Comparison of ENCODE assay signal across 11 mouse cellular contexts in genomic region chr19:53741902-53742301, GRCm38 (mm10).
DNase-seq lines count a peak whose midpoint lies in the region; ATAC-seq lines count a peak whose summit lies in the region.
"Had no signal": no experiment of that assay in that cellular context is flagged by ENCODE, and none has a peak within 500 bp of the region (broad histone marks: within the 10 kb centered on the region; RNA-seq: fewer than 3 reads in every experiment).

No protein-coding gene starts in this region.

- no peak overlapping the region for H3K9ac ChIP-seq in hindbrain, embryonic 14.5 days
- H3K9ac ChIP-seq in hindbrain, embryonic 12.5 days: no peak overlapping the region
- no peak overlapping the region for H3K9ac ChIP-seq in midbrain, embryonic 14.5 days (replicated peaks; ENCODE audit: low read length)
- H3K9ac ChIP-seq in midbrain, embryonic 15.5 days: no peak overlapping the region
- H3K9ac ChIP-seq: embryonic facial prominence, embryonic 15.5 days had no signal

- no peak overlapping the region for H3K27ac ChIP-seq in hindbrain, embryonic 14.5 days
- no peak overlapping the region for H3K27ac ChIP-seq in hindbrain, embryonic 12.5 days
- H3K27ac ChIP-seq in midbrain, embryonic 14.5 days (replicated peaks; ENCODE audit: low read depth, low read length): no peak overlapping the region
- no peak overlapping the region for H3K27ac ChIP-seq in midbrain, embryonic 15.5 days
- H3K27ac ChIP-seq: embryonic facial prominence, embryonic 15.5 days had no signal

- no peak for ATAC-seq in hindbrain, embryonic 14.5 days (ENCODE audit: low FRiP score)
- ATAC-seq in hindbrain, embryonic 12.5 days (ENCODE audit: low FRiP score): no peak
- no peak for ATAC-seq in midbrain, embryonic 14.5 days (ENCODE audit: low FRiP score, low TSS enrichment)
- ATAC-seq in midbrain, embryonic 15.5 days (replicated peaks): no peak
- no peak for ATAC-seq in activated CD4-positive, CD25-positive, alpha-beta regulatory T cell, adult 4 months

- H3K9me3 ChIP-seq in hindbrain, embryonic 14.5 days (ENCODE audit: control insufficient read depth, low read length): no peaks in the 10 kb centered on the region
- no peaks in the 10 kb centered on the region for H3K9me3 ChIP-seq in hindbrain, embryonic 12.5 days (replicated peaks)
- H3K9me3 ChIP-seq in midbrain, embryonic 14.5 days (ENCODE audit: control insufficient read depth, low read length): no peaks in the 10 kb centered on the region
- no peaks in the 10 kb centered on the region for H3K9me3 ChIP-seq in midbrain, embryonic 15.5 days
- H3K9me3 ChIP-seq: embryonic facial prominence, embryonic 15.5 days; heart, embryonic 13.5 days had no signal

- no peak overlapping the region for H3K4me3 ChIP-seq in hindbrain, embryonic 14.5 days (replicated peaks; ENCODE audit: low read length)
- H3K4me3 ChIP-seq in hindbrain, embryonic 12.5 days: no peak overlapping the region
- H3K4me3 ChIP-seq in midbrain, embryonic 14.5 days (replicated peaks; ENCODE audit: low read depth, low read length): no peak overlapping the region
- no peak overlapping the region for H3K4me3 ChIP-seq in midbrain, embryonic 15.5 days
- H3K4me3 ChIP-seq: embryonic facial prominence, embryonic 15.5 days; heart, embryonic 13.5 days had no signal

- H3K4me2 ChIP-seq in hindbrain, embryonic 14.5 days (replicated peaks): no peak overlapping the region
- no peak overlapping the region for H3K4me2 ChIP-seq in hindbrain, embryonic 12.5 days (replicated peaks)
- no peak overlapping the region for H3K4me2 ChIP-seq in midbrain, embryonic 14.5 days (ENCODE audit: low read length)
- no peak overlapping the region for H3K4me2 ChIP-seq in midbrain, embryonic 15.5 days
- H3K4me2 ChIP-seq: embryonic facial prominence, embryonic 15.5 days; heart, embryonic 13.5 days had no signal

- H3K27me3 ChIP-seq in hindbrain, embryonic 14.5 days (ENCODE audit: control insufficient read depth, insufficient read depth, low read length): no peaks in the 10 kb centered on the region
- H3K27me3 ChIP-seq in hindbrain, embryonic 12.5 days: no peaks in the 10 kb centered on the region
- H3K27me3 ChIP-seq in midbrain, embryonic 14.5 days (ENCODE audit: control insufficient read depth, insufficient read depth, low read length): no peaks in the 10 kb centered on the region
- H3K27me3 ChIP-seq in midbrain, embryonic 15.5 days (replicated peaks): no peaks in the 10 kb centered on the region
- H3K27me3 ChIP-seq in splenic B cell, adult 2 months (ENCODE audit: control insufficient read depth, insufficient read depth, low read length, poor library complexity, severe bottlenecking): no peaks in the 10 kb centered on the region; the same call in 1 of the 2 replicates
- H3K27me3 ChIP-seq: embryonic facial prominence, embryonic 15.5 days; heart, embryonic 13.5 days had no signal

- peak; percentile 40 for DNase-seq in hindbrain, embryonic 14.5 days (ENCODE audit: low spot score)
- peak; percentile 71 for DNase-seq in midbrain, embryonic 14.5 days
- DNase-seq in c-Kit-positive CD71-negative TER-119-negative erythroid progenitor cells, embryonic 14.5 days (ENCODE audit: low read depth): peak; percentile 36
- DNase-seq in splenic B cell, adult 2 months (ENCODE audit: low read depth, low spot score): peak; percentile 44
- no peak for DNase-seq in frontal cortex, postnatal 36 days (ENCODE audit: low spot score in 2 of 2)
- DNase-seq: right cerebral cortex, postnatal 14 days had no signal

- H3K4me1 ChIP-seq in hindbrain, embryonic 14.5 days (replicated peaks; ENCODE audit: control insufficient read depth, insufficient read depth, low read length): no peaks in the 10 kb centered on the region
- no peaks in the 10 kb centered on the region for H3K4me1 ChIP-seq in hindbrain, embryonic 12.5 days
- H3K4me1 ChIP-seq in midbrain, embryonic 14.5 days (ENCODE audit: control insufficient read depth, insufficient read depth, low read length): no peaks in the 10 kb centered on the region
- H3K4me1 ChIP-seq in midbrain, embryonic 15.5 days: no peaks in the 10 kb centered on the region
- H3K4me1 ChIP-seq: embryonic facial prominence, embryonic 15.5 days had no signal

- 73% methylated on average over 3 of the region's 3 CpGs for WGBS in hindbrain, embryonic 14.5 days
- WGBS in hindbrain, embryonic 12.5 days: 69% methylated on average over 3 of the region's 3 CpGs
- WGBS in midbrain, embryonic 14.5 days: 65% methylated on average over 3 of the region's 3 CpGs
- 64% methylated on average over 3 of the region's 3 CpGs for WGBS in midbrain, embryonic 15.5 days

- H3K36me3 ChIP-seq in hindbrain, embryonic 14.5 days (replicated peaks; ENCODE audit: control insufficient read depth, insufficient read depth): no peaks in the 10 kb centered on the region
- H3K36me3 ChIP-seq in hindbrain, embryonic 12.5 days: no peaks in the 10 kb centered on the region
- no peaks in the 10 kb centered on the region for H3K36me3 ChIP-seq in midbrain, embryonic 14.5 days (ENCODE audit: control insufficient read depth, insufficient read depth, low read length)
- no peaks in the 10 kb centered on the region for H3K36me3 ChIP-seq in midbrain, embryonic 15.5 days (replicated peaks)
- H3K36me3 ChIP-seq in splenic B cell, adult 2 months (ENCODE audit: control insufficient read depth, insufficient read depth, low read length, poor library complexity, severe bottlenecking): no peaks in the 10 kb centered on the region
- H3K36me3 ChIP-seq: embryonic facial prominence, embryonic 15.5 days had no signal

Comparison
In these comparisons a context has a peak if more than half of its experiments do, and no peak if none do; other contexts are left out.
1. DNase-seq: peak in hindbrain, embryonic 14.5 days (single experiment), midbrain, embryonic 14.5 days (single experiment), c-Kit-positive CD71-negative TER-119-negative erythroid progenitor cells, embryonic 14.5 days (single experiment) and splenic B cell, adult 2 months (single experiment); none in frontal cortex, postnatal 36 days (0 of 2).